Mouse (Mus musculus) olfactory bulb, adult 2 months (tissue): Measurements from ENCODE around the gene Vmn1r86.
"Not testable (repeated sequence)": the region's sequence is repeated elsewhere in the genome, so short reads cannot be mapped to it uniquely, and the experiment has no call there.

ENCODE experiments used
- CTCF ChIP-seq: fragments of 200-500 bp; IDR thresholded peaks from 2 replicates; pipeline ENCODE4 v1.5.1; 2012; ENCODE audit warnings: low read depth, mild to moderate bottlenecking, low read length, moderate library complexity; ENCODE audit not compliant: insufficient read depth
- POLR2A ChIP-seq: fragments of 200-500 bp; IDR thresholded peaks from 2 replicates; pipeline ENCODE4 v1.6.1; 2012; ENCODE audit warnings: mild to moderate bottlenecking, low read depth, low read length, moderate library complexity; ENCODE audit not compliant: insufficient read depth

DNA sequence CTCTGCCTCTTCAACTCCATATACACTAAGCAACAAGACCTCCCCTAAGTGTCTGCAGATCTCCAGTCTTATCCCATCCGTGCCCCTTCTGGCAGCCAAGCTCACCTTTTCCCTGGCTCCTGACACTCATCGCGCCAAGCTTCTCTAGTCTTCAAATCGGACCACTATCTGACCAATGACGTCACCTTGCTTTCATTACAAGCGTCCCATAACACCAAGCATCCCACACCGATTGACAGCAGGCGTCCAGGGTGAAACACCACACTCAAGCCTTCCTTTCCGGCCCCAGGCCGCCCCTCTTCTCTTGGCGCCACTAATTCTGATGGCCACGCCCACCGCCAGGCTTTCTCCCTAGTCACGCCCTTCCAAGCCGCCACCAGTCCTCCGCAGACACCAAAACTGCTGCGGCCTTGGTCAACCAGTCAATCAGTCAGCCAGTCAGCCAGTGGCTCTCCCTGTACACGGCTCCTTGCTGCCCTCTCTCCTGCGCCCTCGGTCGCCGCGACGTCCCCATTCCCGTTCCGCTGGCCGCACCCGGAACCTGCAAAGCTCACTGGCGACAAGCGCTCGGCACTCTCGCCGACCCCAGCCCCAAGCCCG, 3.9 kb upstream of the Vmn1r86 start:
- TF ChIP-seq CTCF, POLR2A: not testable (repeated sequence)
